Comparison of ENCODE assay signal across 10 mouse cellular contexts in genomic region chr12:52038352-52038751, GRCm38 (mm10). TPM values are rescaled to one million over a fixed set of nuclear protein-coding genes. Genes with fewer than 3 reads are reported as not detected.
DNase-seq lines count a peak whose midpoint lies in the region; ATAC-seq and TF ChIP-seq lines count a peak whose summit lies in the region.
"Had no signal": no experiment of that assay in that cellular context is flagged by ENCODE, and none has a peak within 500 bp of the region (broad histone marks: within the 10 kb centered on the region; RNA-seq: fewer than 3 reads in every experiment).

No protein-coding gene starts in this region.

- WGBS in heart, postnatal 0 days, result 48% methylated on average over 3 of the region's 3 CpGs
- WGBS in heart, embryonic 11.5 days (ENCODE audit: insufficient replicate concordance), result 61% methylated on average over 3 of the region's 3 CpGs
- 43% methylated on average over 3 of the region's 3 CpGs for WGBS in intestine, postnatal 0 days

- peak; percentile 39 for DNase-seq in heart, postnatal 0 days (ENCODE audit: low spot score)
- DNase-seq in 3T3-L1 (ENCODE audit: low read depth, low spot score), result peak; percentile 72
- peak; percentile 73 for DNase-seq in NIH3T3 (ENCODE audit: low read depth)
- no peak for DNase-seq in right cerebral cortex, postnatal 10 days (ENCODE audit: low spot score in 2 of 2)
- no peak for DNase-seq in heart, adult 8-10 months (ENCODE audit: low spot score)

- no peaks in the 10 kb centered on the region for H3K36me3 ChIP-seq in heart, postnatal 0 days (replicated peaks; ENCODE audit: control insufficient read depth, insufficient read depth, low read length)
- no peaks in the 10 kb centered on the region for H3K36me3 ChIP-seq in heart, embryonic 11.5 days (ENCODE audit: control insufficient read depth, insufficient read depth, low read length)
- H3K36me3 ChIP-seq in intestine, postnatal 0 days (ENCODE audit: control insufficient read depth, insufficient read depth), result no peaks in the 10 kb centered on the region

- H3K4me3 ChIP-seq in heart, postnatal 0 days (ENCODE audit: low read depth, low read length), result no peak overlapping the region
- H3K4me3 ChIP-seq in heart, embryonic 11.5 days (ENCODE audit: low read depth, low read length), result no peak overlapping the region
- no peak overlapping the region for H3K4me3 ChIP-seq in intestine, postnatal 0 days (ENCODE audit: low read depth, low read length)
- H3K4me3 ChIP-seq: erythroblast, embryonic 14.5 days had no signal

- no peak overlapping the region for H3K9ac ChIP-seq in heart, postnatal 0 days (replicated peaks; ENCODE audit: low read depth, low read length)
- H3K9ac ChIP-seq in heart, embryonic 11.5 days (ENCODE audit: low read depth, low read length), result no peak overlapping the region
- no peak overlapping the region for H3K9ac ChIP-seq in intestine, postnatal 0 days (ENCODE audit: low read depth, low read length)

- no peak for TF ChIP-seq EP300 in heart, postnatal 0 days (IDR thresholded peaks at IDR 0.05; ENCODE audit: low read depth)

- peak; percentile 71 for TF ChIP-seq CTCF in heart, postnatal 0 days (IDR thresholded peaks at IDR 0.05; ENCODE audit: low read depth)
- TF ChIP-seq CTCF in intestine, postnatal 0 days (IDR thresholded peaks at IDR 0.05; ENCODE audit: low read depth), result peak; percentile 79

- no peaks in the 10 kb centered on the region for H3K27me3 ChIP-seq in heart, postnatal 0 days (ENCODE audit: control insufficient read depth, insufficient read depth, low read length)
- no peaks in the 10 kb centered on the region for H3K27me3 ChIP-seq in heart, embryonic 11.5 days (ENCODE audit: control insufficient read depth, insufficient read depth, low read length)
- H3K27me3 ChIP-seq in intestine, postnatal 0 days (replicated peaks; ENCODE audit: control insufficient read depth, insufficient read depth, low read length), result no peaks in the 10 kb centered on the region

- H3K9me3 ChIP-seq in heart, postnatal 0 days (replicated peaks; ENCODE audit: control insufficient read depth, low read length), result no peaks in the 10 kb centered on the region
- no peaks in the 10 kb centered on the region for H3K9me3 ChIP-seq in heart, embryonic 11.5 days (replicated peaks; ENCODE audit: control insufficient read depth, low read length)
- no peaks in the 10 kb centered on the region for H3K9me3 ChIP-seq in intestine, postnatal 0 days (ENCODE audit: control insufficient read depth)

- H3K4me2 ChIP-seq in heart, postnatal 0 days (ENCODE audit: low read depth, low read length), result no peak overlapping the region
- no peak overlapping the region for H3K4me2 ChIP-seq in heart, embryonic 11.5 days
- H3K4me2 ChIP-seq in intestine, postnatal 0 days (replicated peaks; ENCODE audit: low read depth), result no peak overlapping the region

- H3K4me1 ChIP-seq in heart, postnatal 0 days (ENCODE audit: control insufficient read depth, insufficient read depth), result no peaks in the 10 kb centered on the region
- no peaks in the 10 kb centered on the region for H3K4me1 ChIP-seq in heart, embryonic 11.5 days (ENCODE audit: control insufficient read depth, insufficient read depth, low read length)
- H3K4me1 ChIP-seq in intestine, postnatal 0 days (replicated peaks; ENCODE audit: control insufficient read depth, insufficient read depth, low read length), result no peaks in the 10 kb centered on the region

- ATAC-seq in heart, postnatal 0 days (ENCODE audit: insufficient read depth, low read depth), result no peak
- ATAC-seq in heart, embryonic 11.5 days (replicated peaks; ENCODE audit: insufficient number of reproducible peaks, low FRiP score, low TSS enrichment), result no peak
- ATAC-seq in intestine, postnatal 0 days, result 0 out of 2 replicates have a peak, but pooled peaks have one; percentile 31
- ATAC-seq in granulocyte monocyte progenitor cell, adult 5-6 weeks (replicated peaks; ENCODE audit: poor library complexity, severe bottlenecking), result no peak; the same call in 1 of the 2 replicates

- no peak overlapping the region for H3K27ac ChIP-seq in heart, postnatal 0 days (ENCODE audit: low read depth)
- no peak overlapping the region for H3K27ac ChIP-seq in heart, embryonic 11.5 days (ENCODE audit: low read depth, low read length)
- no peak overlapping the region for H3K27ac ChIP-seq in intestine, postnatal 0 days (ENCODE audit: low read depth, low read length)

RNA-seq across cellular contexts. Expression of gene Gpr33, which starts 10.5 kb away (rescaled TPM):
- not detected in 2 replicates for total RNA-seq in heart, postnatal 0 days (2014; rRNA removed; ENCODE audit: low replicate concordance)
- polyA plus RNA-seq in heart, postnatal 0 days (2015; fragmentation: Nextera tagmentation; extraction: Ambion mirVana), result not detected in 2 replicates
- polyA plus RNA-seq in heart, embryonic 11.5 days (2014; fragmentation: Nextera tagmentation; extraction: Ambion mirVana), result not detected in 2 replicates
- not detected in 2 replicates for polyA plus RNA-seq in intestine, postnatal 0 days (2015; fragmentation: Nextera tagmentation; extraction: Ambion mirVana)
- total RNA-seq in granulocyte monocyte progenitor cell, adult 5-6 weeks (2014; fragmentation: Nextera tagmentation), result not detected in 2 replicates
- not detected in 2 replicates for total RNA-seq in granulocyte monocyte progenitor cell, adult 5-6 weeks (2017)
- total RNA-seq in heart, adult 8-10 months (2022), result not detected
- total RNA-seq: layer of hippocampus, postnatal 14 days had no signal
- polyA plus RNA-seq: erythroblast, embryonic 14.5 days had no signal

RNA-seq across cellular contexts. Expression of gene Dtd2, which starts 32.1 kb away (rescaled TPM):
- total RNA-seq in heart, postnatal 0 days (2014; rRNA removed; ENCODE audit: low replicate concordance), result 20.3 and 25.8 TPM in 2 replicates
- polyA plus RNA-seq in heart, postnatal 0 days (2015; fragmentation: Nextera tagmentation; extraction: Ambion mirVana), result 23.6 and 24.7 TPM in 2 replicates
- polyA plus RNA-seq in heart, embryonic 11.5 days (2014; fragmentation: Nextera tagmentation; extraction: Ambion mirVana), result 20.2 and 20.9 TPM in 2 replicates
- 28.5 and 31.8 TPM in 2 replicates for polyA plus RNA-seq in intestine, postnatal 0 days (2015; fragmentation: Nextera tagmentation; extraction: Ambion mirVana)
- 7.3 and 13.8 TPM in 2 replicates for total RNA-seq in granulocyte monocyte progenitor cell, adult 5-6 weeks (2014; fragmentation: Nextera tagmentation)
- total RNA-seq in granulocyte monocyte progenitor cell, adult 5-6 weeks (2017), result 14.1 and 16.8 TPM in 2 replicates
- 1 to 10 TPM; 4.1 to 8.3 (median 5.9) TPM for total RNA-seq in heart, adult 8-10 months (2022)

RNA-seq across cellular contexts. Expression of gene Nubpl, which starts 59.2 kb away (rescaled TPM):
- total RNA-seq in heart, postnatal 0 days (2014; rRNA removed; ENCODE audit: low replicate concordance), result 2.7 and 9.0 TPM in 2 replicates
- polyA plus RNA-seq in heart, postnatal 0 days (2015; fragmentation: Nextera tagmentation; extraction: Ambion mirVana), result 9.4 and 9.9 TPM in 2 replicates
- polyA plus RNA-seq in heart, embryonic 11.5 days (2014; fragmentation: Nextera tagmentation; extraction: Ambion mirVana), result 10.9 and 11.7 TPM in 2 replicates
- polyA plus RNA-seq in intestine, postnatal 0 days (2015; fragmentation: Nextera tagmentation; extraction: Ambion mirVana), result 5.7 and 6.4 TPM in 2 replicates
- total RNA-seq in granulocyte monocyte progenitor cell, adult 5-6 weeks (2014; fragmentation: Nextera tagmentation), result 5.3 and 6.4 TPM in 2 replicates
- 4.6 and 7.4 TPM in 2 replicates for total RNA-seq in granulocyte monocyte progenitor cell, adult 5-6 weeks (2017)
- 10 to 100 TPM; 10.2 to 13.0 (median 11.6) TPM for total RNA-seq in heart, adult 8-10 months (2022)

Comparison
In these comparisons a context has a peak if more than half of its experiments do, and no peak if none do; other contexts are left out.
1. DNase-seq: peak in heart, postnatal 0 days (single experiment), 3T3-L1 (single experiment) and NIH3T3 (single experiment); none in right cerebral cortex, postnatal 10 days (0 of 2) and heart, adult 8-10 months (single experiment).